Mouse (Mus musculus) midbrain, postnatal 0 days (tissue): ENCODE data around the gene Tmprss6. TPM values are rescaled to one million over a fixed set of nuclear protein-coding genes. Genes with fewer than 3 reads are reported as not detected.

Experiments
- ATAC-seq: fragments of 200-750 bp; cut with Nextera tagmentation; 2 replicates; pipeline ENCODE4 v1.8.0; 2017; ENCODE audit warnings: moderate number of reproducible peaks, mild to moderate bottlenecking, moderate TSS enrichment, moderate library complexity; ENCODE audit not compliant: low FRiP score
- DNase-seq: peaks from one replicate; pipeline ENCODE4 v3.0.0-alpha.2; 2015; ENCODE audit warnings: low spot score
- H3K27ac ChIP-seq: fragments of 300-500 bp; sonication (generic); 2 replicates; pipeline ENCODE4 v1.5.1; 2014; ENCODE audit warnings: low read depth, mild to moderate bottlenecking, low read length, mixed read lengths
- H3K27me3 ChIP-seq: fragments of 300-500 bp; sonication (generic); 2 replicates; pipeline ENCODE4 v1.6.1; 2014; ENCODE audit warnings: low read length, control low read depth, mixed read lengths; ENCODE audit not compliant: insufficient read depth
- H3K36me3 ChIP-seq: fragments of 300-500 bp; sonication (generic); 2 replicates; pipeline ENCODE4 v1.6.1; 2014; ENCODE audit warnings: low read length, control low read depth, mixed read lengths; ENCODE audit not compliant: insufficient read depth
- H3K4me1 ChIP-seq: fragments of 300-500 bp; sonication (generic); 2 replicates; pipeline ENCODE4 v1.6.1; 2014; ENCODE audit warnings: mild to moderate bottlenecking, control low read depth, antibody characterized with exemption, low read length, mixed read lengths; ENCODE audit not compliant: insufficient read depth
- H3K4me2 ChIP-seq: fragments of 300-500 bp; sonication (generic); 2 replicates; pipeline ENCODE4 v1.6.1; 2014; ENCODE audit warnings: low read depth, mild to moderate bottlenecking, low read length, mixed read lengths; ENCODE audit not compliant: poor library complexity, severe bottlenecking
- H3K4me3 ChIP-seq: fragments of 300-500 bp; sonication (generic); 2 replicates; pipeline ENCODE4 v1.5.1; 2014; ENCODE audit warnings: low read depth, mild to moderate bottlenecking, low read length, moderate library complexity
- H3K9ac ChIP-seq: fragments of 300-500 bp; sonication (generic); replicated peaks from 2 replicates; pipeline ENCODE4 v1.6.1; 2014; ENCODE audit warnings: mild to moderate bottlenecking, low read length, moderate library complexity, mixed read lengths; ENCODE audit not compliant: poor library complexity, severe bottlenecking
- H3K9me3 ChIP-seq: fragments of 300-500 bp; sonication (generic); 2 replicates; pipeline ENCODE4 v1.6.1; 2016; ENCODE audit warnings: low read length, control low read depth
- CTCF ChIP-seq: IDR thresholded peaks from 2 replicates; pipeline ENCODE4 v1.5.1; 2016; ENCODE audit warnings: antibody characterized with exemption, mild to moderate bottlenecking
- WGBS: fragments of 180-500 bp; shearing (Covaris S2); extraction: QIAGEN DNeasy Blood & Tissue Kit; methylation state at CpG from one replicate; pipeline ENCODE4 v1.1.7; 2014; 5-methylcytosine and 5-hydroxymethylcytosine counted together
- polyA plus RNA-seq: library from polyadenylated mRNA; unstranded; fragments of >200 nt; fragmentation: Nextera tagmentation; extraction: Ambion mirVana; gene quantifications from 2 replicates; pipeline ENCODE4 v1.2.1, GENCODE M21; 2015
- total RNA-seq: library from RNA; depleted of rRNA; stranded (reverse); fragments of >200 nt; gene quantifications from 2 replicates; pipeline ENCODE4 v1.2.3, GENCODE M21; 2014; rRNA removed

Tmprss6 gene
- total and polyA plus RNA-seq, 2 experiments from 2014 or later = 0.26 TPM; not detected in 1

GRCm38 (mm10) chr15:78401345-78401744 is 67.1 kb downstream of the Tmprss6 start:
- TF ChIP-seq CTCF = no peak
- no peak overlapping the region for H3K4me2 ChIP-seq
- no peaks in the 10 kb centered on the region for H3K36me3 ChIP-seq
- ATAC-seq (no peak), DNase-seq (peak; percentile 70)
- WGBS = 65% methylated on average over 6 of the region's 6 CpGs
- no peaks in the 10 kb centered on the region for H3K27me3 ChIP-seq
- H3K4me3 ChIP-seq = no peak overlapping the region
- no peak overlapping the region for H3K27ac ChIP-seq
- no peaks in the 10 kb centered on the region for H3K9me3 ChIP-seq
- H3K9ac ChIP-seq = no peak overlapping the region
- H3K4me1 ChIP-seq = 0 out of 2 replicates have a peak, but pooled peaks cover 6% of the 10 kb centered on the region

- no peak within 1 kb of the TSS for H3K4me2 ChIP-seq
- no peaks in the 10 kb centered on the region for H3K27me3 ChIP-seq
- no peak for DNase-seq
- no peak within 1 kb of the TSS for H3K4me3 ChIP-seq
- WGBS = 82% methylated on average over 8 of the region's 8 CpGs
- no peaks in the 10 kb centered on the region for H3K36me3 ChIP-seq
- no peaks in the 10 kb centered on the region for H3K4me1 ChIP-seq
- H3K9ac ChIP-seq = no peak within 1 kb of the TSS
- ATAC-seq = no peak
- no peak within 1 kb of the TSS for H3K27ac ChIP-seq
- no peak for TF ChIP-seq CTCF
- no peaks in the 10 kb centered on the region for H3K9me3 ChIP-seq
Observed at GRCm38 (mm10) chr15:78395478-78395962, 72.9 kb downstream of the Tmprss6 start, which contains the start of gene Tex33. Tex33 (minus strand) TSS chr15:78395912.

- H3K27ac ChIP-seq = no peak overlapping the region
- H3K27me3 ChIP-seq = 0 out of 2 replicates have a peak, but pooled peaks cover 4% of the 10 kb centered on the region
- DNase-seq (no peak), ATAC-seq (no peak)
- no peaks in the 10 kb centered on the region for H3K36me3 ChIP-seq
- H3K4me1 ChIP-seq = no peaks in the 10 kb centered on the region
- no peaks in the 10 kb centered on the region for H3K9me3 ChIP-seq
- no peak overlapping the region for H3K4me3 ChIP-seq
- TF ChIP-seq CTCF = no peak
- no peak overlapping the region for H3K4me2 ChIP-seq
- no peak overlapping the region for H3K9ac ChIP-seq
- WGBS = 89% methylated on average over 3 of the region's 3 CpGs
Observed at GRCm38 (mm10) chr15:78390855-78391254, 77.6 kb downstream of the Tmprss6 start.

Other genes starting within 250 kb of the Tmprss6 start
- gene Ncf4, start 223.8 kb downstream of the Tmprss6 start, total RNA-seq = 0.22 and 0.42 TPM in 2 replicates
- 0.65 and 1.1 TPM in 2 replicates for gene Ncf4, start 223.8 kb downstream of the Tmprss6 start, polyA plus RNA-seq
- 0.11 and 0.14 TPM in 2 replicates for gene Csf2rb2, start 162.9 kb downstream of the Tmprss6 start, total RNA-seq
- gene Csf2rb2, start 162.9 kb downstream of the Tmprss6 start, polyA plus RNA-seq = 0.28 and 0.34 TPM in 2 replicates
- 1.7 and 2.2 TPM in 2 replicates for gene Csf2rb, start 142.9 kb downstream of the Tmprss6 start, total RNA-seq
- gene Csf2rb, start 142.9 kb downstream of the Tmprss6 start, polyA plus RNA-seq = 0.63 and 0.90 TPM in 2 replicates
- not detected in 2 replicates for gene Tex33, start 72.7 kb downstream of the Tmprss6 start, total RNA-seq
- 0.16 TPM in 1 of 2 replicates, not detected in the other for gene Tex33, start 72.7 kb downstream of the Tmprss6 start, polyA plus RNA-seq
- 31.3 and 34.8 TPM in 2 replicates for gene Tst, start 62.7 kb downstream of the Tmprss6 start, total RNA-seq
- 34.4 and 40.0 TPM in 2 replicates for gene Tst, start 62.7 kb downstream of the Tmprss6 start, polyA plus RNA-seq
- gene Mpst, start 62.2 kb downstream of the Tmprss6 start, total RNA-seq = 70.1 and 84.8 TPM in 2 replicates
- 3.2 and 3.8 TPM in 2 replicates for gene Mpst, start 62.2 kb downstream of the Tmprss6 start, polyA plus RNA-seq
- 156 and 164 TPM in 2 replicates for gene Kctd17, start 40.1 kb downstream of the Tmprss6 start, total RNA-seq
- 152 and 173 TPM in 2 replicates for gene Kctd17, start 40.1 kb downstream of the Tmprss6 start, polyA plus RNA-seq
- gene Il2rb, start 26.6 kb upstream of the Tmprss6 start, total RNA-seq = 0.33 and 0.38 TPM in 2 replicates
- 0.19 and 0.22 TPM in 2 replicates for gene Il2rb, start 26.6 kb upstream of the Tmprss6 start, polyA plus RNA-seq
- gene C1qtnf6, start 62.8 kb upstream of the Tmprss6 start, total RNA-seq = 2.4 and 2.7 TPM in 2 replicates
- 8.6 and 10.4 TPM in 2 replicates for gene C1qtnf6, start 62.8 kb upstream of the Tmprss6 start, polyA plus RNA-seq
- gene Sstr3, start 76.1 kb upstream of the Tmprss6 start, total RNA-seq = 1.1 and 2.4 TPM in 2 replicates
- gene Sstr3, start 76.1 kb upstream of the Tmprss6 start, polyA plus RNA-seq = 0.49 and 0.65 TPM in 2 replicates
- 1.7 and 2.6 TPM in 2 replicates for gene Rac2, start 104.1 kb upstream of the Tmprss6 start, total RNA-seq
- gene Rac2, start 104.1 kb upstream of the Tmprss6 start, polyA plus RNA-seq = 4.3 and 4.9 TPM in 2 replicates
- 5.9 and 7.2 TPM in 2 replicates for gene Cyth4, start 128.4 kb upstream of the Tmprss6 start, total RNA-seq
- 4.5 and 6.3 TPM in 2 replicates for gene Cyth4, start 128.4 kb upstream of the Tmprss6 start, polyA plus RNA-seq